In the genomic region with DNA sequence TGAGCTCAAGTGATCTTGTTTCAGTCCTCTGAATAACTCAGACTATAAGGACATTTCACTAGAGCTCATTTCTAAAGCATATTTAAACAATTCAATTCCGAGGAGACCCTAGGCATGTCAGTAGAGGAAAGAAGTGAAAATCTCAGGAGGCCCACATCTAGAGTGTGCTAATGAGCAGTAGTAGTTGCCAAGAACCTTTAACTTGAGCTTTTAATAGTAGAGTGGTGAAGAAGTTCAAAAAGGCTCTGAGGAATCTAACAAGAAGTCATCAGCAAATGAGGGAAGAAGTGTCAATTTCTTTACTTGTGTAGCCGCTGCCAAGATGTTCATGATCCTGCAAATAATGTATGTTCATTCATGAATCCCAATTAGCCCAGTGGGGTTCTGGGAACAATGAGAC, we compare ENCODE assay signal across 38 mouse cellular contexts. TPM values are rescaled to one million over a fixed set of nuclear protein-coding genes. Genes with fewer than 3 reads are reported as not detected.
"Had no signal": no experiment of that assay in that cellular context is flagged by ENCODE, and none has a peak within 500 bp of the region (broad histone marks: within the 10 kb centered on the region; RNA-seq: fewer than 3 reads in every experiment).

A gene (minus strand): TSS at position 101 of the 400 bp plus-strand sequence.

- H3K27me3 ChIP-seq: embryonic facial prominence, embryonic 12.5 days; embryonic facial prominence, embryonic 13.5 days; embryonic facial prominence, embryonic 15.5 days; forebrain, embryonic 12.5 days; forebrain, embryonic 13.5 days; forebrain, embryonic 15.5 days had no signal

- ATAC-seq: forebrain, embryonic 13.5 days; forebrain, embryonic 15.5 days; forebrain, postnatal 0 days had no signal

- H3K4me2 ChIP-seq: embryonic facial prominence, embryonic 12.5 days; embryonic facial prominence, embryonic 13.5 days; embryonic facial prominence, embryonic 15.5 days; forebrain, embryonic 12.5 days; forebrain, embryonic 13.5 days; forebrain, embryonic 15.5 days had no signal

- H3K9ac ChIP-seq: embryonic facial prominence, embryonic 12.5 days; embryonic facial prominence, embryonic 13.5 days; embryonic facial prominence, embryonic 15.5 days; forebrain, embryonic 12.5 days; forebrain, embryonic 13.5 days; forebrain, embryonic 15.5 days; forebrain, postnatal 0 days had no signal

- H3K4me3 ChIP-seq: embryonic facial prominence, embryonic 12.5 days; embryonic facial prominence, embryonic 13.5 days; embryonic facial prominence, embryonic 15.5 days; erythroblast, embryonic 14.5 days; forebrain, embryonic 10.5 days; forebrain, embryonic 12.5 days; forebrain, embryonic 13.5 days; forebrain, embryonic 15.5 days; gastrocnemius, adult 2 months; heart, adult 2 months; heart, embryonic 10.5 days had no signal

- H3K4me1 ChIP-seq: embryonic facial prominence, embryonic 12.5 days; embryonic facial prominence, embryonic 13.5 days; embryonic facial prominence, embryonic 15.5 days; forebrain, embryonic 10.5 days; forebrain, embryonic 12.5 days; forebrain, embryonic 13.5 days; forebrain, embryonic 15.5 days; heart, embryonic 10.5 days had no signal

- H3K27ac ChIP-seq: embryonic facial prominence, embryonic 12.5 days; embryonic facial prominence, embryonic 13.5 days; embryonic facial prominence, embryonic 15.5 days; forebrain, embryonic 10.5 days; forebrain, embryonic 12.5 days; forebrain, embryonic 13.5 days; forebrain, embryonic 15.5 days; gastrocnemius, adult 2 months; heart, adult 2 months; heart, embryonic 10.5 days had no signal

- H3K36me3 ChIP-seq: embryonic facial prominence, embryonic 12.5 days; embryonic facial prominence, embryonic 13.5 days; embryonic facial prominence, embryonic 15.5 days; forebrain, embryonic 10.5 days; forebrain, embryonic 12.5 days; forebrain, embryonic 15.5 days; heart, embryonic 10.5 days had no signal

- DNase-seq: cerebellum, adult 2 months; cerebellum, adult 8-10 months; cerebellum, adult 9-10 months; cerebellum, adult 9-11 months; cerebellum, postnatal 10 days; cerebellum, postnatal 14 days; cerebellum, postnatal 25 days; cerebellum, postnatal 36 days; embryo, embryonic 11 days; forebrain, postnatal 0 days; gastrocnemius, adult 2 months; gastrocnemius, postnatal 10 days; gastrocnemius, postnatal 14 days; gastrocnemius, postnatal 25 days; gastrocnemius, postnatal 36 days; heart, adult 11 months; heart, adult 18-20 months; heart, adult 2 months had no signal

- H3K9me3 ChIP-seq: embryonic facial prominence, embryonic 12.5 days; embryonic facial prominence, embryonic 13.5 days; embryonic facial prominence, embryonic 15.5 days; forebrain, embryonic 10.5 days; forebrain, embryonic 12.5 days; forebrain, embryonic 13.5 days; forebrain, embryonic 15.5 days; heart, embryonic 10.5 days had no signal

RNA-seq across cellular contexts. Expression of the gene that starts here (rescaled TPM):
- total RNA-seq: common myeloid progenitor, adult 5-6 weeks; forebrain, postnatal 0 days; gastrocnemius, adult 18-20 months; gastrocnemius, adult 2 months; gastrocnemius, adult 8-10 months; gastrocnemius, postnatal 10 days; gastrocnemius, postnatal 14 days; gastrocnemius, postnatal 25 days; gastrocnemius, postnatal 36 days; gastrocnemius, postnatal 4 days; granulocyte monocyte progenitor cell, adult 5-6 weeks; heart, adult 18-20 months; heart, adult 2 months; heart, adult 8-10 months had no signal
- polyA plus RNA-seq: cerebellum, adult 2 months; cortical plate, adult 2 months; embryonic facial prominence, embryonic 11.5 days; embryonic facial prominence, embryonic 12.5 days; embryonic facial prominence, embryonic 13.5 days; erythroblast, embryonic 14.5 days; forebrain, embryonic 10.5 days; forebrain, embryonic 11.5 days; forebrain, embryonic 12.5 days; forebrain, embryonic 13.5 days; forebrain, embryonic 15.5 days; forebrain, postnatal 0 days; frontal cortex, adult 2 months; gonadal fat pad, adult 2 months; heart, adult 2 months; heart, embryonic 10.5 days had no signal
